Mouse (Mus musculus) adrenal gland (tissue): ENCODE results near the gene Hspb7.

ENCODE experiments used
- intact Hi-C: fragments of 180-260 bp; cut with DNase I; formaldehyde crosslinking; loops from one replicate; pipeline ENCODE4 v1.15.1; 2025

Hspb7 gene

DNA sequence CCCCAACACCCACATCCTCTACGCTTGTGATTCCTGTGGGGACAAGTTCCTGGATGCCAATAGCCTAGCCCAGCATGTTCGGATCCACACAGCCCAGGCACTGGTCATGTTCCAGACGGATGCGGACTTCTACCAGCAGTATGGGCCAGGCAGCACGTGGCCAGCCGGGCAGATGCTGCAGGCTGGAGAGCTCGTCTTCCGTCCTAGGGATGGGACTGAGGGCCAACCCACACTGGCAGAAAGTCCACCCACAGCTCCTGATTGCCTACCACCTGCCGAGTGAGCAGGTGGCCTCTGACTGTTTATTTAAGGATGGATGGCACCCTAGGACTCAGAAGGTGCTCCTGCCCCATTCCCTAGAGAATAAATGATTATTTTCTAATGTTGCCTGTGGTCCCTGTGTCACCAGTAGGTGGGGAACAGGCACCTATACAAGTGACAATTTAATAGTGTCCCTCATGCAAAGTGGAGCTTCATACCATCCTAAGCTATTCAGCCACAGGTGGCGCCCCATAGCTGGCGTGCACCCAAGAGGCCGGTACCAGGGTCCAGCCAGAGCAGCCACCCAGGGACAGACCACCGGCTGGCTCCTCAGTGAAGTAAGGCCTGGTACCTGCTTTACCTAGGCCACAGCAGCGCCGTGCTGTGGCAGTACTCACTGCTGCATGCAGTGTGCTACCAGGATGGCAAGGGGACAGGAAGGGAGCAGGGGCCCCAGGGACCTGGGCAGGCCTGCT, 46.4 kb downstream of the Hspb7 start:
- intact Hi-C loops: no loop called here

DNA sequence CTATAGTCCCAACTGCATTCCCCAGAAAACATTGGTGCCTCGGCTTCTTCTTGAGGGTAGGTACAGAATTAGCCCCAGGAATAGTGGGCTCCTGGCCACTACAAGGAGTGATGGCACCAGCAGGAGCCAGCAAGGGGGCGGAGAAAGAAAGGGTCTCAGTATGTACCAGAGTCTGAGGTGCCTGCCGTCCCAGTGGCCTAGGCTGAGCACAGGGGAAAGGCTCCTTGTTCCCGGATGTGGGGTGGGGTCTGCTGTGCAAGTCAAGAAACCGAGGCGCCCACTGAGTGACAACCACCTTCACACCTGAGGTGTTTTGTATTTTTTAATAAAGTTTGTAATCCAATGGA, 47.0 kb downstream of the Hspb7 start:
- intact Hi-C loops: no loop called here

DNA sequence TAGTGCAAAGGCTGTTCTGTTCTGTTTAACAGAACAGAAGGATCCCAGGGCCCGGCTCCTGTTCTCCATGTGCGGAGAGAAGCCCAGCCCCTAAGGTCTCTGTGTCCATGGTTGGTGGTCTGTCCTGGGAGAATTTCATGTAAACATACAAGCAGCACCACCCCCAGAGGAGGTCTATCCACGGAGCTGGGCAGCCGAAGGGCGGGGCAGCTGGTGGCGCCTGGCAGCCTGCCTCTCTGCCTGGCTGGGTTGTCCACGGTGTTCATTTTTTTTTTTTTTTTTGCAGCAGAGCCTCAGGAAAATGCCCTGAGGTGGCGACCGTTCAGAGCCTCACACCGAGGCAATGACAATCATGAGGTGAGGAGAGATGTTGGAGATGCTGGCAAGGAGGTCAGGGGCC, 48.0 kb downstream of the Hspb7 start:
- intact Hi-C loops: no loop called here

DNA sequence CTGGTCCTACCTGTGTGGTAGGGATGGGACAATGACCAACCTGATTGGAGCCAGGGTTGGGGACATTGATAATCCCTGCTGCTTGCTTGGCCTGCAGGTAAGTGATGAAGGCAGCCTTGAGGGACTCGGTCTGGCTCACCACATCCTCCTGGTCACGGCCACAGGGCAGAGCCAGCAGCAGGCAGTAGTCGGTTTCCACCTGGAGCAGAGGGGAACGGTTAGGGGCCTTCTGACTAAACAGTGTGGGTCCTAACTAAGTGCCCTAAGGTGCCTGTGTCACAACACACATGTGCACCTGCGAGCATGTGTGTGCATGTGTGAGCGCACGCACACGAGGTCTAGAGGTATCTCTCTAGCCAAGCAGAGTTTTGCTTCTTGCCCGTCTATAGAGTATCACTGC, 48.8 kb downstream of the Hspb7 start:
- intact Hi-C loops: no loop called here

DNA sequence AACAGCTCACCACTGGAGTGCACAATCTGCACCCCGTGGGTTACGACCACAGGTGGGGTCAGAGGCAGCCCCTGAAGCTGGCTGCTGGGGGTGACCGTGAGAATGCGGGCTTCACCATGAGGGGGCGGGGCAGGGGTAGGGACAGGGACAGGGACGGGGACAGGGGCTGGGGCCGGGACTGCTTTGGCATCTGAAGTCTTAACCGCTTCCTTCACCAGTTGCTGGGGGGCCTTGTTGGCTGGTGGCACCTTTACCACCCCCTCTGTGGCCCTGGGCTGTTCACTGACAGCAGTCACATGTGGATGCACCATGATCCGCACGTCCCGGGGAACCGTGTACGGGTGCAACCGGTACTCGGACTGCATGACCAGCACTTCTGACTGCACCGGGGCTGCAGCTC, 50.9 kb downstream of the Hspb7 start:
- intact Hi-C loops: no loop called here

DNA sequence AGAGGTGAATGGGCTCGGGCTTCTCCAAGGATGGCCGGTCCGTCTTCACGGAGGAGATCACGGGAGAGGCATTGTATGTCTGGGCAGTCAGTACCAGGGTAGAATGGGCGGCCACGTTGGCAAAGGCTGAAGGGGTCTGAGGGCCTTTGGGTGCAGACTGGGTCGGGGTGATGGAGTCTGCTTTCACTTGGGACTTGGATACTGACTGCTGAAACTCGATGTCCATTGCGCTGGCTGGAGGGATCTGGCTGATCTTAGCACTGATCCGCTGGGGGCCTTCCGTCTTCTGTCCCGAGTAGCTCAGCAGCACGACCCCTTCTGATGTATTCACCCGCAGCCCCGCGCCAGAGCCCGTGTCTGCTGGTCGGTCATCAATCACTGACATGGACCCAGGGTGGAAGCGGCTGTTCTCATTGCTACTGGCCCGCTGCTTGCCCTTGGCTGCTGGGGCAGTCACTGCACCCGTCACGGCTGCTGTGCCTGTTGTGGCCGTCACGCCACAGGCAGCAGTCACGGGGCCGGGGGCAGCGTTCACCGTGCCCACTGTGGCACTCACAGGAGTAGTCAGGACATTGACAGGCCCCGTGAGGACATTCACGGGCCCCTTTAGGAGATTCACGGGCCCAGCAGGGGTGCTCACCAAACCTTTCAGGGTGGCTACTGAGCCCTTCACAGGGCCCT, 52.2 kb downstream of the Hspb7 start:
- intact Hi-C loops: no loop called here

DNA sequence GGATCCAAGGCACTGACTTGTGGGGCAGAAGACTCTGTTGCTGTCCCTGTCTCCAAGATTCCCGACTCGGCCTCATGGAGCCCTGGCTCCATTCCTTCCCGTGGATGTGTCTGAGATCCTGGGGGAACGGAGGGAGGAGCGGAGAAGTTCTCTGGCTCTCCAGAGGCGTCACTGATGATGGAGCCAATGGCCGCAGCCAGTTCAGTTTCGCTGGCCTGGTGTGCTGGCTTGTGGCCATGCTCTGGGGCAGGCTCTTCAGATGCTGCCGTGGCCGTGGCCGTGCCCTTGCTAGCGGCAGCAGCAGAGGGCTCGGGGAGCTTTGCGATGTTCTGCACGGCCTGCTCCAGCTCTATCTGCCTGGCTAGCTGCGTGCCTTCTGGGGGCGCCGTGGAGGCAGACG, 53.9 kb downstream of the Hspb7 start:
- intact Hi-C loops: no loop called here
